Mouse (Mus musculus) kidney, postnatal 36 days (tissue): ENCODE results near the gene Ptprr.
A peak's percentile ranks its signal among the peaks of the same experiment; 100 is the strongest.

Experiments used
- DNase-seq, 2 experiments: peaks; one replicate each; pipeline ENCODE4 v3.0.0; 2021 to 2022; ENCODE audit warnings: mixed read lengths in 2 of 2

Gene Ptprr

GRCm38 (mm10) chr10:116268343-116268742, 250.3 kb downstream of the Ptprr start:
- DNase-seq: no peak

GRCm38 (mm10) chr10:116270646-116271469, 252.8 kb downstream of the Ptprr start:
- peak; percentile 56 to 65 for DNase-seq

DNA sequence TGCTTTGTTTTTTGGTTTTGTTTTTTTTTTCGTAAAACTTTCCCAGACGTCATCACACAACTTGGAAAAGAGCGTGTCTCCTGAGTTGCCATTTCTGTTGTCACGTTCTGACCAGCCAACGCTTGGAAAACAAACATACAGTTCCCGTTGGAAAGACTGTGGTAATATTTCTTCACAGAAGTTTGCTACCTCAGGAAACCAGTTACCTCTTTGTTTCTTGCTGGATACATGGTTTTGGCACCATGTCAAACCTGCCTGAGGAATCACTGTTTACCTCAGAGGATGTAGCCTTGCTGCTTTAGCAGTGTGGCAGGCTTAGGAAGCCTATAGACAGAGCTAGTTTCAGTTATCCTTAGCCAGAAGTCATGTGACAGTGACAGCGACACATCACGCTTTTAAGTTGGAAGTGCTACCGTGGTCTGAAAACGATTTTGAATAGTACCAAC, 253.5 kb downstream of the Ptprr start:
- peak; percentile 36 to 41 for DNase-seq

GRCm38 (mm10) chr10:116272156-116272555, 254.1 kb downstream of the Ptprr start:
- DNase-seq: no peak

GRCm38 (mm10) chr10:116275280-116275679, 257.3 kb downstream of the Ptprr start, which contains the start of gene Ptprb:
TSS of gene Ptprb (plus strand) at chr10:116275523.
- DNase-seq: no peak

GRCm38 (mm10) chr10:116286697-116287344, 268.8 kb downstream of the Ptprr start:
- DNase-seq: peak; percentile 35 to 51

DNA sequence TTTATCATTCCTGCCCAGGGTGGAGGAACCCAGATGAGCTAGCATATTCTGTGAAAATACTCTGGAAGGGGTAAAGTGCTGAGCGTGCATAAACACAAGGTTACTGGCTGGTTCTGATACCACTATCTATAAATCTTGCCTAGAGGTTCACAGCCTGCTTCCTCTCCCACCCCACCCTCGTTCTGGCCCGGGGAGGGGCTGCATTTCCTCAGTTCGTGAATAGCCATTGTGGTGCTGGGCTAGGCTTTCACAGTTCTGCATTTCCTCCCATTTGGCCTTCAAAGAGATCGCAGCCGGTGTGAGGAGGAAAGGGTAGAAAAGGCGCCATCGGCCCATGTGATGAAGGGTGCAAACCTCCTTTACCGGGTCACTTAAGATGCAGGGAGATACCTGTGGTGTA, 270.1 kb downstream of the Ptprr start:
- DNase-seq: peak; percentile 67 to 75

GRCm38 (mm10) chr10:116290483-116290882, 272.5 kb downstream of the Ptprr start:
- no peak for DNase-seq

GRCm38 (mm10) chr10:116291153-116291755, 273.2 kb downstream of the Ptprr start:
- DNase-seq: no peak

DNA sequence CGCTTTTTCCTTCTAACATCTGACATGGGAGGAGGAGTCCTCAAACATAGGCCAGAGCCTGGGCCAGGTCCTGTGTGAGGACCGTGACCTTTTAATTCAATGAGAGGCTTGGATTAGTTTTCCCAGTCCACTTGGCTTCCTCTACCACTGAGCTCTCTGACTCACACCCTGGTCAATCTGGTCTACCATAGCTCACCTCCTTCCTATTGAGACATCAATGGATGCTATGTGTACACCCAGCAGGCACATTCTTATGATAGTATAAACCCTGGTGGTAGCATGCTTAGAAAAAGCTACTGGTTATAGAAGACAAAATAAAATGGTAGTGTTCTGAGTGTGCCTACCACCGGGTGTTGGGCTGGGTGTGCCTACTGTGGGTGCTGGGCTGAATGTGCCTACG, 278.4 kb downstream of the Ptprr start:
- DNase-seq: no peak

GRCm38 (mm10) chr10:116297854-116298253, 279.8 kb downstream of the Ptprr start:
- peak; percentile 36 to 61 for DNase-seq

- DNase-seq: peak; percentile 42 to 62
Observed at GRCm38 (mm10) chr10:116300824-116301223, 282.8 kb downstream of the Ptprr start.

- DNase-seq: peak; percentile 74 to 77
Observed at GRCm38 (mm10) chr10:116301258-116301657, 283.2 kb downstream of the Ptprr start.

GRCm38 (mm10) chr10:116304355-116304754, 286.3 kb downstream of the Ptprr start:
- DNase-seq: no peak

- DNase-seq: no peak
Observed at GRCm38 (mm10) chr10:116309460-116309859, 291.4 kb downstream of the Ptprr start.

DNA sequence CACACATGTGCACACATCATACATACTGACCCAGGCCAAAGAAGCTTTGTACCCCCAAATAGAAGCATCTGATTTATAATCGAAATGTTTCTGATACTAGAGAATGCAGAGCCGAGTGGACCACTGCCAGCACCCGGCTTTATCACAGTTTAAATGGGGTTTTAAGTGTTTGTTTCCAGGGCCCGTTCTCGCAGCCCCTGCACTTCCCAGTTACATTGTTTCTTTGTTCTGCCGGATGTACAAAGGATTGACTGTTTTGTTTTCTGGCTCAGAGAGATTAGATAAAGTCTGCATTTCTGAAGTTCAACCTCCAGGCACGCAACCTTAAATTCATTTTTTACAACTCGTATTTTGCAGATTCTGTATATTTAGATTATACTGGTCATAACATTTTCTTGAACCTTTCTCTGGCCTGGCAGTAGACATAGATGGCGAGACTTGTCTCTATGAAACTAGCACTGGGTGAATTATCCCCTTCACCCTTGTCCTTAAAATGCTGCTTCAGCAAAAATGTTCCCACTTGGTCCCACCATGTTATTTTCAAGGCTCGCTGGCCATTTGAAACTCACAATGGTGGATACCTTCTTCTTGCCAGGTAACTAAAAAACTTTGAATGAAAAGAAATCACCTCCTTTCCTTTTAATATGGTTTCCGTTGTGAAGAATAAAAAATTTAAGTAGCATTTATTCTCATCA, 292.6 kb downstream of the Ptprr start:
- DNase-seq: peak in 1 of 2 experiments; percentile 51

- DNase-seq: peak; percentile 87 to 91
Observed at GRCm38 (mm10) chr10:116319246-116319645, 301.2 kb downstream of the Ptprr start.
